In genomic region chr11:24102372-24102771, GRCm38 (mm10) we compare ENCODE assay signal across 25 mouse cellular contexts. TPM values are rescaled to one million over a fixed set of nuclear protein-coding genes. Genes with fewer than 3 reads are reported as not detected.
DNase-seq lines count a peak whose midpoint lies in the region; ATAC-seq and TF ChIP-seq lines count a peak whose summit lies in the region.
"Had no signal": no experiment of that assay in that cellular context is flagged by ENCODE, and none has a peak within 500 bp of the region (broad histone marks: within the 10 kb centered on the region; RNA-seq: fewer than 3 reads in every experiment).

No protein-coding gene starts in this region.

- no peak for DNase-seq in forebrain, embryonic 11.5 days (ENCODE audit: low spot score)
- no peak for DNase-seq in layer of hippocampus, adult 2 months (ENCODE audit: low spot score in 2 of 2)
- no peak for DNase-seq in layer of hippocampus, postnatal 25 days (ENCODE audit: extremely low spot score in 1 of 2, low spot score in 1 of 2)
- DNase-seq in embryonic facial prominence, embryonic 14.5 days (ENCODE audit: low spot score), result no peak
- DNase-seq in lung, postnatal 25 days (ENCODE audit: low spot score), result no peak
- DNase-seq in spleen, postnatal 36 days (ENCODE audit: low spot score in 2 of 2), result no peak
- DNase-seq: adrenal gland, postnatal 14 days; cerebellum, postnatal 14 days; gastrocnemius, postnatal 10 days; kidney, adult 8-10 months; kidney, postnatal 14 days; midbrain, embryonic 14.5 days; thymus, postnatal 36 days had no signal

- H3K4me1 ChIP-seq in forebrain, embryonic 15.5 days, result peaks cover 85% of the 10 kb centered on the region
- H3K4me1 ChIP-seq in forebrain, embryonic 11.5 days (replicated peaks; ENCODE audit: control insufficient read depth, insufficient read depth, low read length), result peaks cover 19% of the 10 kb centered on the region
- peaks cover 47% of the 10 kb centered on the region for H3K4me1 ChIP-seq in embryonic facial prominence, embryonic 14.5 days (ENCODE audit: control insufficient read depth, insufficient read depth, low read length)
- H3K4me1 ChIP-seq in liver, embryonic 16.5 days (ENCODE audit: control insufficient read depth, low read depth, low read length), result peaks cover 42% of the 10 kb centered on the region

- ATAC-seq in forebrain, embryonic 15.5 days (replicated peaks), result no peak
- ATAC-seq in forebrain, embryonic 11.5 days (replicated peaks; ENCODE audit: low FRiP score), result no peak
- no peak for ATAC-seq in embryonic facial prominence, embryonic 14.5 days (ENCODE audit: low read depth)
- ATAC-seq in liver, embryonic 16.5 days (ENCODE audit: low read depth), result no peak
- ATAC-seq: CD4-positive, CD25-positive, alpha-beta regulatory T cell, adult 4 months had no signal

- 72% methylated on average over 2 of the region's 2 CpGs for WGBS in forebrain, embryonic 15.5 days
- 72% methylated on average over 2 of the region's 2 CpGs for WGBS in forebrain, embryonic 11.5 days
- 68% methylated on average over 2 of the region's 2 CpGs for WGBS in embryonic facial prominence, embryonic 14.5 days
- WGBS in liver, embryonic 16.5 days (ENCODE audit: insufficient replicate concordance), result 47% methylated on average over 2 of the region's 2 CpGs

- H3K36me3 ChIP-seq in forebrain, embryonic 15.5 days, result no peaks in the 10 kb centered on the region
- H3K36me3 ChIP-seq in forebrain, embryonic 11.5 days (ENCODE audit: control insufficient read depth, insufficient read depth, low read length), result no peaks in the 10 kb centered on the region
- H3K36me3 ChIP-seq in embryonic facial prominence, embryonic 14.5 days (ENCODE audit: control insufficient read depth, insufficient read depth, low read length), result no peaks in the 10 kb centered on the region
- H3K36me3 ChIP-seq in liver, embryonic 16.5 days (ENCODE audit: control insufficient read depth, insufficient read depth), result no peaks in the 10 kb centered on the region
- H3K36me3 ChIP-seq: lung, embryonic 15.5 days had no signal

- no peak overlapping the region for H3K4me3 ChIP-seq in forebrain, embryonic 15.5 days
- no peak overlapping the region for H3K4me3 ChIP-seq in forebrain, embryonic 11.5 days (ENCODE audit: low read depth, low read length)
- no peak overlapping the region for H3K4me3 ChIP-seq in layer of hippocampus, adult 2 months
- H3K4me3 ChIP-seq in embryonic facial prominence, embryonic 14.5 days (ENCODE audit: low read depth, low read length), result no peak overlapping the region
- H3K4me3 ChIP-seq in liver, embryonic 16.5 days (ENCODE audit: low read depth, low read length), result no peak overlapping the region
- H3K4me3 ChIP-seq: limb, embryonic 12.5 days; lung, embryonic 15.5 days; neural tube, embryonic 13.5 days had no signal

- no peaks in the 10 kb centered on the region for H3K9me3 ChIP-seq in forebrain, embryonic 15.5 days
- H3K9me3 ChIP-seq in forebrain, embryonic 11.5 days (ENCODE audit: control insufficient read depth, low read length), result no peaks in the 10 kb centered on the region
- H3K9me3 ChIP-seq in embryonic facial prominence, embryonic 14.5 days (ENCODE audit: control insufficient read depth, low read length), result no peaks in the 10 kb centered on the region
- H3K9me3 ChIP-seq in liver, embryonic 16.5 days (replicated peaks; ENCODE audit: control insufficient read depth, low read length), result no peaks in the 10 kb centered on the region
- H3K9me3 ChIP-seq: limb, embryonic 12.5 days; lung, embryonic 15.5 days; neural tube, embryonic 13.5 days had no signal

- 0 out of 2 replicates have a peak overlapping the region, but pooled peaks have one; percentile 15 for H3K4me2 ChIP-seq in forebrain, embryonic 15.5 days (replicated peaks)
- no peak overlapping the region for H3K4me2 ChIP-seq in forebrain, embryonic 11.5 days (ENCODE audit: low read depth, low read length, severe bottlenecking)
- no peak overlapping the region for H3K4me2 ChIP-seq in embryonic facial prominence, embryonic 14.5 days (ENCODE audit: low read depth, low read length)
- no peak overlapping the region for H3K4me2 ChIP-seq in liver, embryonic 16.5 days (ENCODE audit: low read depth, low read length)
- H3K4me2 ChIP-seq: hindbrain, embryonic 14.5 days; limb, embryonic 12.5 days; lung, embryonic 15.5 days; neural tube, embryonic 13.5 days had no signal

- TF ChIP-seq CTCF in layer of hippocampus, adult 2 months (conservative IDR thresholded peaks at IDR 0.05), result no peak

- H3K27me3 ChIP-seq in forebrain, embryonic 15.5 days, result no peaks in the 10 kb centered on the region
- H3K27me3 ChIP-seq in forebrain, embryonic 11.5 days (ENCODE audit: control insufficient read depth, insufficient read depth, low read length), result no peaks in the 10 kb centered on the region
- H3K27me3 ChIP-seq in embryonic facial prominence, embryonic 14.5 days (replicated peaks; ENCODE audit: control insufficient read depth, insufficient read depth, low read length), result no peaks in the 10 kb centered on the region
- H3K27me3 ChIP-seq in liver, embryonic 16.5 days (ENCODE audit: control insufficient read depth, insufficient read depth, low read depth, low read length), result no peaks in the 10 kb centered on the region
- H3K27me3 ChIP-seq: limb, embryonic 12.5 days; lung, embryonic 15.5 days; neural tube, embryonic 13.5 days had no signal

- H3K27ac ChIP-seq in forebrain, embryonic 15.5 days (replicated peaks), result peak overlapping the region; percentile 78; the same call in 1 of the 2 replicates
- H3K27ac ChIP-seq in forebrain, embryonic 11.5 days (ENCODE audit: low read depth, low read length), result no peak overlapping the region
- H3K27ac ChIP-seq in layer of hippocampus, adult 2 months, result peak overlapping the region; percentile 36; the same call in 1 of the 2 replicates
- 0 out of 2 replicates have a peak overlapping the region, but pooled peaks have one; percentile 13 for H3K27ac ChIP-seq in embryonic facial prominence, embryonic 14.5 days (replicated peaks; ENCODE audit: low read depth, low read length)
- peak overlapping the region; percentile 71 for H3K27ac ChIP-seq in liver, embryonic 16.5 days (ENCODE audit: low read length)
- H3K27ac ChIP-seq: hindbrain, embryonic 14.5 days; limb, embryonic 12.5 days; lung, embryonic 15.5 days; neural tube, embryonic 13.5 days had no signal

- no peak overlapping the region for H3K9ac ChIP-seq in forebrain, embryonic 15.5 days (replicated peaks)
- no peak overlapping the region for H3K9ac ChIP-seq in forebrain, embryonic 11.5 days (ENCODE audit: low read length)
- no peak overlapping the region for H3K9ac ChIP-seq in embryonic facial prominence, embryonic 14.5 days (ENCODE audit: low read depth, low read length)
- no peak overlapping the region for H3K9ac ChIP-seq in liver, embryonic 16.5 days (ENCODE audit: low read depth, low read length)
- H3K9ac ChIP-seq: hindbrain, embryonic 14.5 days; limb, embryonic 12.5 days; lung, embryonic 15.5 days; neural tube, embryonic 13.5 days had no signal

RNA-seq across cellular contexts. Expression of gene Bcl11a, which starts 24.5 kb away (rescaled TPM):
- polyA plus RNA-seq in forebrain, embryonic 15.5 days (2015; fragmentation: Nextera tagmentation; extraction: Ambion mirVana), result 204 and 215 TPM in 2 replicates
- polyA plus RNA-seq in forebrain, embryonic 11.5 days (2014; fragmentation: Nextera tagmentation; extraction: Ambion mirVana), result 97.0 and 101 TPM in 2 replicates
- 100 to 1,000 TPM; 117 to 121 TPM for total RNA-seq in layer of hippocampus, adult 2 months (2021)
- 100 to 1,000 TPM; 105 to 134 TPM for total RNA-seq in layer of hippocampus, postnatal 25 days (2021)
- 26.4 and 30.1 TPM in 2 replicates for polyA plus RNA-seq in embryonic facial prominence, embryonic 14.5 days (2014; fragmentation: Nextera tagmentation; extraction: Ambion mirVana)
- 17.7 and 20.9 TPM in 2 replicates for polyA plus RNA-seq in liver, embryonic 16.5 days (2015; fragmentation: Nextera tagmentation; extraction: Ambion mirVana)

RNA-seq across cellular contexts. Expression of gene A830031A19Rik, which starts 27.5 kb away (rescaled TPM):
- polyA plus RNA-seq in forebrain, embryonic 15.5 days (2015; fragmentation: Nextera tagmentation; extraction: Ambion mirVana), result 0.26 TPM in 1 of 2 replicates, not detected in the other
- not detected in 2 replicates for polyA plus RNA-seq in forebrain, embryonic 11.5 days (2014; fragmentation: Nextera tagmentation; extraction: Ambion mirVana)
- total RNA-seq in layer of hippocampus, adult 2 months (2021), result 1 to 10 TPM; 1.3 to 1.7 TPM
- total RNA-seq in layer of hippocampus, postnatal 25 days (2021), result 1 to 10 TPM in 1 of 2 experiments, under 1 TPM in 1; 0.37 to 1.7 TPM
- polyA plus RNA-seq in embryonic facial prominence, embryonic 14.5 days (2014; fragmentation: Nextera tagmentation; extraction: Ambion mirVana), result not detected in 2 replicates
- polyA plus RNA-seq in liver, embryonic 16.5 days (2015; fragmentation: Nextera tagmentation; extraction: Ambion mirVana), result not detected in 2 replicates
- total RNA-seq: adrenal gland, postnatal 14 days; ES-E14; gastrocnemius, postnatal 10 days; heart, adult 8-10 months; heart, postnatal 25 days had no signal
- polyA plus RNA-seq: CD4-positive, CD25-positive, alpha-beta regulatory T cell, adult 4 months; erythroblast, embryonic 14.5 days; hindbrain, embryonic 14.5 days; intestine, embryonic 14.5 days; limb, embryonic 12.5 days; lung, embryonic 15.5 days; midbrain, embryonic 14.5 days; neural tube, embryonic 13.5 days had no signal
